Mouse (Mus musculus) lung, adult 2 months (tissue): ENCODE results near the gene Pllp. TPM values are rescaled to one million over a fixed set of nuclear protein-coding genes. Genes with fewer than 3 reads are reported as not detected.

ENCODE experiments used
- DNase-seq: peaks from one replicate; pipeline ENCODE4 v3.0.0; 2022
- H3K4me1 ChIP-seq: fragments of 200-500 bp; 2 replicates; pipeline ENCODE4 v1.6.1; 2011; ENCODE audit warnings: low read length; ENCODE audit not compliant: control insufficient read depth, insufficient read depth
- H3K4me3 ChIP-seq: fragments of 200-500 bp; replicated peaks from 2 replicates; pipeline ENCODE3; 2011; ENCODE audit warnings: low read depth, mild to moderate bottlenecking, control low read depth, low read length; ENCODE audit errors: extremely low read depth
- CTCF ChIP-seq: fragments of 200-500 bp; IDR thresholded peaks from 2 replicates; pipeline ENCODE4 v1.5.1; 2011; ENCODE audit warnings: mild to moderate bottlenecking, low read length, control low read depth; ENCODE audit not compliant: insufficient read depth
- POLR2A ChIP-seq: fragments of 200-500 bp; IDR thresholded peaks from 2 replicates; pipeline ENCODE4 v1.6.1; 2011; ENCODE audit warnings: low read depth, mild to moderate bottlenecking, control low read depth, low read length, borderline replicate concordance; ENCODE audit errors: extremely low read depth
- whole genome bisulfite sequencing: fragments of 180-500 bp; shearing (Covaris S2); methylation state at CpG from one replicate; pipeline ENCODE4 v1.1.7; 2018; 5-methylcytosine and 5-hydroxymethylcytosine counted together
- polyA plus RNA-seq: library from polyadenylated mRNA; depleted of rRNA; stranded (reverse); fragments of >200 nt; gene quantifications from 2 replicates; pipeline ENCODE4 v1.2.3, GENCODE M21; 2012; rRNA removed

Pllp gene
- polyA plus RNA-seq, 1 experiment, result 172 TPM

- TF ChIP-seq CTCF (no peak), POLR2A (no peak)
- H3K4me3 ChIP-seq, result no peak overlapping the region
- no peak for DNase-seq
- 56% methylated on average over 2 of the region's 2 CpGs for WGBS
- H3K4me1 ChIP-seq, result no peaks in the 10 kb centered on the region
Observed at GRCm38 (mm10) chr8:94633564-94634194, 62.4 kb downstream of the Pllp start.

Other genes starting within 250 kb of the Pllp start
- 21.2 and 33.6 TPM in 2 replicates for gene Cpne2, start 163.3 kb downstream of the Pllp start, polyA plus RNA-seq
- gene Rspry1, start 94.3 kb downstream of the Pllp start, polyA plus RNA-seq, result 5.3 and 7.8 TPM in 2 replicates
- gene Fam192a, start 94.3 kb downstream of the Pllp start, polyA plus RNA-seq, result 13.6 and 17.1 TPM in 2 replicates
- gene Arl2bp, start 29.7 kb downstream of the Pllp start, polyA plus RNA-seq, result 104 and 126 TPM in 2 replicates
- gene Ccl22, start 49.3 kb upstream of the Pllp start, polyA plus RNA-seq, result 11.8 and 11.9 TPM in 2 replicates
- 65.8 and 132 TPM in 2 replicates for gene Cx3cl1, start 75.7 kb upstream of the Pllp start, polyA plus RNA-seq
- 6.4 and 9.8 TPM in 2 replicates for gene Ccl17, start 114.2 kb upstream of the Pllp start, polyA plus RNA-seq
- 123 and 158 TPM in 2 replicates for gene Coq9, start 142.0 kb upstream of the Pllp start, polyA plus RNA-seq
- 22.9 and 27.8 TPM in 2 replicates for gene Ciapin1, start 142.1 kb upstream of the Pllp start, polyA plus RNA-seq
- 81.9 and 105 TPM in 2 replicates for gene Polr2c, start 161.2 kb upstream of the Pllp start, polyA plus RNA-seq
- 39.6 and 46.4 TPM in 2 replicates for gene Dok4, start 180.1 kb upstream of the Pllp start, polyA plus RNA-seq
- 19.0 and 21.2 TPM in 2 replicates for gene Ccdc102a, start 221.8 kb upstream of the Pllp start, polyA plus RNA-seq
- gene Adgrg5, start 227.4 kb upstream of the Pllp start, polyA plus RNA-seq, result 4.8 and 5.3 TPM in 2 replicates